Comparison of ENCODE assay signal across 14 mouse cellular contexts in genomic region chr2:116348530-116348914, GRCm38 (mm10).
DNase-seq lines count a peak whose midpoint lies in the region; ATAC-seq lines count a peak whose summit lies in the region.
"Had no signal": no experiment of that assay in that cellular context is flagged by ENCODE, and none has a peak within 500 bp of the region (broad histone marks: within the 10 kb centered on the region; RNA-seq: fewer than 3 reads in every experiment).

No protein-coding gene starts in this region.

- ATAC-seq in cerebellum, adult (ENCODE audit: insufficient number of reproducible peaks, low FRiP score, low TSS enrichment) = no peak
- ATAC-seq in frontal cortex, adult (ENCODE audit: low TSS enrichment) = no peak
- ATAC-seq: inflammation-experienced regulatory T-cells, adult 6 months had no signal

- DNase-seq in cerebellum, postnatal 14 days = peak; percentile 26 to 48
- DNase-seq in layer of hippocampus, adult 11-12 months (ENCODE audit: low spot score) = peak; percentile 3
- DNase-seq in layer of hippocampus, postnatal 14 days (ENCODE audit: low spot score in 2 of 2) = no peak
- peak; percentile 4 for DNase-seq in right cerebral cortex, postnatal 25 days
- no peak for DNase-seq in right cerebral cortex, adult 18-20 months
- no peak for DNase-seq in B cell, adult 2 months
- DNase-seq: cerebellum, adult 11-12 months; kidney, adult 8-10 months; kidney, postnatal 36 days; lung, postnatal 10 days; thymus, postnatal 4 days had no signal

Comparison
In these comparisons a context has a peak if more than half of its experiments do, and no peak if none do; other contexts are left out.
1. DNase-seq: peak in cerebellum, postnatal 14 days (2 of 2), layer of hippocampus, adult 11-12 months (single experiment) and right cerebral cortex, postnatal 25 days (single experiment); none in layer of hippocampus, postnatal 14 days (0 of 2), right cerebral cortex, adult 18-20 months (single experiment) and B cell, adult 2 months (0 of 2).